Mouse (Mus musculus) layer of hippocampus, adult 9-11 months (tissue): ENCODE measurements at regions not wholly inside any gene's neighbourhood (a gene's known extent, or its start where the extent isn't known, plus 50 kb on each side); places are given as distances from the start of the nearest gene placed in this dataset.
A peak's percentile ranks its signal among the peaks of the same experiment; 100 is the strongest.

Experiments used
- DNase-seq: peaks from one replicate; pipeline ENCODE4 v3.0.0; 2022

- no peak for DNase-seq
These were observed 50.6 kb upstream of the Prr23a1 start for GRCm38 (mm10) chr9:98791709-98792108.

- DNase-seq = no peak
These were observed 68.6 kb upstream of the Prr23a1 start for GRCm38 (mm10) chr9:98773651-98774185.

DNA sequence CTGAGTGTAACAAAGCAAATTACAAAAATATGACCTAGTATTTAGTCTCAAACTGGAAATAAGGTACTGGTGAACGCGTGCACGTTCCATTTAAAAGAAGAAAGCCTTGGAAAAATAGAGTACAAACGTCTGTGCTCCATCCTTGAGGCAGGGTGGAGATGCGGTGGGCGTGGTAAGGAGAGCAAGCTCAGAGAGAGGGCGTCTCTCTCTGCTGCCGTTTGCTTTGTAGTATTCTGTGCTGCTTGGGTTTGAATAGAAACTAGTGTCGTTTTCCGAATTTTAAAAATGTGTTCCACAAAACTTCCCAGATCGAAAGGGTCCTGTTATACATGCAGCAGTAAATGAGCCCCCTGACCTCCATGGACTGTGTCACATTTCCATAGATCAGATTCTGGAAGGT, 69.1 kb upstream of the Prr23a1 start:
- DNase-seq = no peak

DNA sequence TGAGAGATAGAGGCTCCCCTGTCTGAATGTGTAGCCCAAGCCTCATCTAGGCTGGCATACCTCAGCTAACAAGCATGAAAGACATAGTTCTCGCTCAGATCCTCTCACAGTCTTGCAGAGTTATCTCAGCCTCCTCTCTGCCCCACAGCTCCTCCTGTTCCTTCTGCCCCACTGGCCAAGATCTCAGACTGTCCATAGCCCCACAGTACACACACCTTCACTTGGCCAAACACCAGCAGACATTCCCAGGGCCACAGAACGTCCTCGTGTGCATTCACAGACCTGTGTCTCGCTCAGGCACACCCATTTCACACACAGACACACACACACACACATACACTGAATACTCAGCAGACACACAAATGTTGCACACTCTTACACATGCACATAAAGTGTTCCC, 87.5 kb upstream of the Prr23a1 start:
- DNase-seq = no peak

GRCm38 (mm10) chr9:98753356-98753953, 88.8 kb upstream of the Prr23a1 start:
- DNase-seq = no peak

GRCm38 (mm10) chr9:98743785-98744184, 98.5 kb upstream of the Prr23a1 start:
- no peak for DNase-seq

DNA sequence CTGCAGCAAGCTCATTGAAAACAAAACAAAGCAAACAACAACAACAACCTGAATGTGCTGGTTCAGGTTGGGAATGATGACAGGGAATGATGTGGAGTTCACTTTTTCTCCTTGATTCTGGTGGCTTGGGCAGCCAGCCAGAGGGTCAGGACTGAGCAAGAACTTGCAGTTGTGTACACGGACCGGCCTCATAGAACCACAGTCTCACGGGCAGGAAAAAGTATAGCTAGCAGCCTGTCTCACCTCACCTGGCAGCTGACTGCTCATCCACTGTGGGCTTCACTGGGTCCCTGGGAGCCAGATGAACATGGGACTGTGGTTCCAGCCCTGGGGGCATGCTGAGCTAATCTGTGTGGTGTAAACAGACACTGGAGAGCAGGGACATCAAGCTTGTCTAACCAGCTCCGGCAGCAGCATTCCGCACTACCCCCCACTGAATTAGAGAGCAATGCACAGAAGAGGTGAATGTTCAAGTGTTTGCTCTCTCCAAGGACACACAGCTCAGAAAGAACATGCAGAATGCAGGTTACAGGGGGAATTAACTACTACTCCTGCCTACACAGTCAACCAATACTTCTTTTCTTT, 114.9 kb upstream of the Prr23a1 start:
- DNase-seq = no peak

- no peak for DNase-seq
These were observed 115.7 kb upstream of the Prr23a1 start for GRCm38 (mm10) chr9:98726638-98727037.

DNA sequence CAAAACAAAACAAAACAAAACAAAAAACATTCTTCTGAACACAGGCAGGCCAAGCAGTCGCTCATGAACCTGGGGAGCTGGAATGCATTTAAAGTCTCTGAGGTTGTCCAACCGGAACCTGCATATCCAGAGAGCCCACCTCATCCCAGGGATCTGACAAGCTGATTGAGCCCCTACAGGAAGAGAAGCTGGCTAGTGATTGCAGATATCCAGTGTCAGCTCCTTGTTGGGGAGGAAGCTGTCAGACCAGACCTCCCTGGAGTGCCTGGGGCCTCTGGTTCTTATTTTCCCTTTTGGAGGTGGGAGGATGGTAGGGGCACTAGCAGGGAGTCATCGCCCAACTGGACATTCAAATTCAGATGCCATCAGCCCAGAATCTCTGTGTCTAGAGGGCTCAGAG, 119.4 kb upstream of the Prr23a1 start:
- no peak for DNase-seq

DNA sequence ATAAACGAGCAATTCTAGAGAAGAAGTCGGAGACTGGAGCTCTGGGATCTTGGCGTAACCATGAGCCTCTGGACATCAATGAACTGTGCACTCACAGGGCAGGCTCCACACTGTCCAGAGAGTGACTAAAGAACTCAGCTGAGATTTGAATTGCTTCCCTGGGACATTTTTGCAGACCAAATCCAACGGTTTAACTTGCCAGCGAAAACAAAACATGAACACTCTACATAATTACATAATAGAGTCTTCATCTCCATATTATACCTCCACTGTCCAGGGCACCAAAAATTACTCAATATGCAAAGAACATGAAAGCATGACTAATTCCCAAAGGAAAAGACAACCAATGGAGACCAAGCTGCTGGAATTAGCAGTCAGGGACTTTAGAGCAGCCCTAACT, 119.9 kb upstream of the Mrps22 start:
- DNase-seq = no peak

DNA sequence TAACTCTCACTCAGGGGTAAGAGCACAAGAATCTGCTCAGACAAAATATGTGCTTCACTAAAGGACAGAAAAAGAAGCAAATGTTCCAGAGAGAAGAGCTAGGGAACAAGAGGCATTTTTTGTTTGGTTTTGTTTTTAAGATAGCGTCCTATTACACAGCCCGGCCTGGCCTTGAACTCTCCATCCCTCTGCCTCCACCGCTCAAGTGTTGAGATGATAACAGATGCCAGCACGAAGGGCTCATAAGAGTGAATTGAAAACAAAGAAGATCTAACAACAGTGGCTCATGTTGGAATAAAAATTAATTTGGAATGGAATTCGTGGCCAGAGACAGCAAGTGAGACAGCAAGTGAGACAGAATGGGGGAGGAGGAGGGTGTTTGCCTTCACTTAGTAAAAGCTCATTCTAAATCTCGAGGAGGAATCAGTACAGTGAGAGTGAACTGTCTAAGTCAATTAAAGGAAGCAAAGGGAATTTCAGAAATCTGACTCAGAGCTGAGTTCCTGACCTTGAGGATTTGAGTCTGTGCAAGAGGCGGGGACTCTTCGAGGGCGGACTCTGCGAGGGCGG, 116.3 kb upstream of the Mrps22 start:
- no peak for DNase-seq

GRCm38 (mm10) chr9:98714661-98715060, 113.2 kb upstream of the Mrps22 start:
- DNase-seq = no peak

DNA sequence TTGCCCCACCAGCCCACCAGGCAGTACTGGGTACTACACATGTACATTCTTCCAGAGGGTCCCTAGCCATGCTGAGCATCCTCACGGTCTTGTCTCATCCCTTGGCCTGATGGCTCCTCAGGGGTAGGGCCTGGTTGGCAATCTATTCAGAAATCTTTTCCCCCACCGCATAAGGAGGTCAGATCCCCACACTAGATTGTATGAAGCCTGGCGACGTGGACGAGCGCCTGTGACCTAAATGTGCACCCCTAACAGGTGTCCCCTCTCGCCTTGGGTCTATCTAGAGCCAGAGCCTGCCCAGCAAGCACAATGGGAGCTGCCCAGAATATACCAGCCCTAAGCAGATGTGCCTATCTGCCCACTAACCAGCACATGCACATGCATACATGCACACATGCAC, 111.4 kb upstream of the Mrps22 start:
- no peak for DNase-seq

DNA sequence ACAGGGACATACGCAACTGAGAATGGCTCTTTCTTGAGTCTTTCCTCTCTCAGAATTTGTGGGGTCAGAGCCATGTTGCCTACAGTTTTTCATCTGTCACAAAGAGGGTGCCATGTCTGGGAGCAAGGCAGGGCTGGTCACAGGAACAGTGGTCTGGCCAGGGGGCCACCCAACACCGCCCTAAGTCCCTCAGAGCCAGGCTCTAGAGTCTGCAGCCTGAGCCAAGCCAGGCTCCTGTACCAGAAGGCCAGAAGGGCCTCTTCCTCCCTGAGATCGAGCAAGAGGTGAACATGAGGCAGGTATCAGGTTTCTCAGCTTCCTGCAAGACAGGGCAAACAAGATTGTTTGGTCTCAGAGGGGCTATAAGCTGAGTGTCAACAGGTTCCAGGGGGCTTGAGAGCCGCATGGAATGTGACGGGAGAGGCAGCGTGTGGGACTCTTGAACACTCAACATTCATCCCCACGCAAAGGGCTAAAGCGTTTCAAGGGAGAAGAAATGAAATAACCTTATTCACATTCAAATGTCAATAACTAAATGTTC, 110.6 kb upstream of the Mrps22 start:
- no peak for DNase-seq

DNA sequence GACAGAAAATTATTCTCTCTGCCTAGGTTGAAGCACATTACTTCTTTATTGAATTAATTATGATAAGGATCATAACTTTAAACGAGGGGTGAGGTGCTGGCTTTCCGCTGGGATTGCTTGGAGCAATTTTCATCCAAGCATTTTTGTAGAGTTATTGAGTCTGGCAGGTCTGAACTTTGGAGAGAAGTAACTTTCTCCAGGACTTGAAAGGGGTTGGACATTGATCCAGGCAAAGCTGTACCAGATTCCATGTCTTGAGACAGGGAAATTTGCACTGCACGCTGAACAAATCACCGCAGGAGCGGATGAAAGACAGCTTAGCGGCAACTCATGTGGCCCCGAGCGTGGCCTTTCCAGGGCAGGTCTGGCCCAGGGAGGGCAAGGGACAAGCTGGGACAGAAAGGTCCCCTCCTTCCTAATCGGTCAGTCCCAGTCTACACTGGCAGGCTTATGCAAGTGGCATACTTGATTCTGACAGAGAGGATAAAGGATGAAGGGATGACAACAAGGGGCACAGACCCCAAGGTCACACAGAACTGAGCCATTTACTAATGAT, 108.8 kb upstream of the Mrps22 start:
- DNase-seq = no peak

DNA sequence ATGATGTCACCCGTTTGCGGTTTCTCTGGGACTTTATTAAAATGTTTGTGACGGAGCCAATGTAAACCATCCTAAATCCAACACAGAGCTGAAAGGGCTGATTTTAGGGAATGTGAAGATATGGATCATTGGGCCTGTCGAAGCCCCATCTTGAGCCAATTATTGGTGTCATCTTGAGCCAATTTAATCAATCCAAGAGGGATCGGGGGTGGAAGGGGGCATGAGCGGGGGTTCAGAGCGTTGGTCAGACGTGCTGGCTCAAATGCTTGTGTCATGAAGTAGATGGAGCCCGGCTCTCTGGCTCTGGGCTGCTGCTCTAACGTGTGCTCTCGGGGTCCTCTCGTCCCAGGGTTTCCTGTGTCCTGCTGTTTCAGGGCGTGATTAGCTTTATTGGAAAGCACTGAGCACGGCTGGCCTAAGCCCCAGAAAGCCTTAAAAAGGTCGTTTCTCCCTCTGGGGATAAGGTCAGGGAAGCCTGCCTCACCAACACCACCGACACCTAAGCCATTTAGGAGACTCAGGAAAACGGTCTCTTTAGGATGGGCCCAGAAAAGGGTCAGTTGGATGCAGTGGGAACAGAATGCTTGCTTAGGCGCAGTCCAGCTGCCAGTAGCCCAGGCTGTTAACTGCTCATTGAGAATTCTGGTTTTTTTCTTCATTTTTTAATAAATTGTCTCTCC, 106.7 kb upstream of the Mrps22 start:
- DNase-seq = no peak

DNA sequence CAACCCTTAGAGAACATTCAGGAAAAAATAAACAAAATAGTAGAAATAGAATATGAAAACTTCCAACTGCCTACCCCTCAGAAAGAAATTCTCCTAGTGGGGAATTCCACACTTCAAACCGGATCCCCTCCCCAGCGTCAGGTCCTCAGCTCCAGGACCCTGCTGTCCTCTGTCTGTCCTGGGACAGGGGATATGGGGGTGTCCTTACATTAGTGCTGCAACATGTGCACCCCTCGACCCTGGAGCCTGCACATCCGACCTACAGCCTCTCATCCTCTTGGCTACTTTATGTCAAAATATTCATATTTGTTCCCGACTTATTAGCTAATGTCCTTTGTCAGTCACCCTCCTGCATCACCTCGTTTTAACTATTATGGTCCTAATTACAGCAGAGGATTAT, 106.0 kb upstream of the Mrps22 start:
- DNase-seq = no peak

DNA sequence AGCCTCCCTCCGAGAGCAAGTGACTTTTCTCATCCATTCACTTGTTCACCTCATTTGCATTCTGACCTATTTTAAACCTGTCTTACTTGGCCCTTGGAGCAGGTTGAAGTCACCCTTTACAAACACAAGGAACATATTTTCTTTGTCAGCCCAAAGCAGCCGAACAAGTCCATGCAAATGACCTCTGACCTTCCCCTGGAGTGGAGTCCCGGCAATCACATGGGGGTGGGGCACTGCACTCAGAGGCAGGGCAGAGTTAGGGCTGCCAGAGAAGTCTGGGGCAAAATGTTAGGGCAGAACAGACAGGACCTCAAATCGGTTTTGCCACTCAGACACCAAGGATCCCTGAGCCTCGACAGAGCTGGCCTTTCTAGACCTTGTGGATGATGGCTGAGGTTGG, 102.7 kb upstream of the Mrps22 start:
- DNase-seq = no peak

- DNase-seq = no peak
These were observed 101.9 kb upstream of the Mrps22 start for GRCm38 (mm10) chr9:98703331-98703730.

GRCm38 (mm10) chr9:98700571-98700970, 99.1 kb upstream of the Mrps22 start:
- no peak for DNase-seq

DNA sequence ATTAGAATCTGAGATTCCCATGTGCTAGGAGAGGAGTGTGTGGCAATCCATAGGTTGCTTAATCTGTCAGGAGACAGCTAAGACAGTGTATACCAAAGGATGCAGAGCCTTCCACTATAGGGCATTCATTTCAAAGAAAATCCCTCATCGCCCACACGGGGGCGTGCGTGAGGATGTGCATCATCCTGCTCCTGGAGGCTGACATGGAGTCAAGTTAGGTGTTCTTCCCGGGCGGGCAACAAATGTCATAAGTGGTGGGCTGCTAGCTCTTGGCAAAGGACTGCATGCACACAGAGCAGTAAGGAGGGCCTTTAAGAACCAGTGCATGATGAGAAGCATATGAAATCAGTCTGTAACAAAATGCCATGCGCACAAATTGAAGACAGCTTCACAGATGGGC, 95.7 kb upstream of the Mrps22 start:
- no peak for DNase-seq

GRCm38 (mm10) chr9:98695035-98695434, 93.6 kb upstream of the Mrps22 start:
- DNase-seq = no peak

DNA sequence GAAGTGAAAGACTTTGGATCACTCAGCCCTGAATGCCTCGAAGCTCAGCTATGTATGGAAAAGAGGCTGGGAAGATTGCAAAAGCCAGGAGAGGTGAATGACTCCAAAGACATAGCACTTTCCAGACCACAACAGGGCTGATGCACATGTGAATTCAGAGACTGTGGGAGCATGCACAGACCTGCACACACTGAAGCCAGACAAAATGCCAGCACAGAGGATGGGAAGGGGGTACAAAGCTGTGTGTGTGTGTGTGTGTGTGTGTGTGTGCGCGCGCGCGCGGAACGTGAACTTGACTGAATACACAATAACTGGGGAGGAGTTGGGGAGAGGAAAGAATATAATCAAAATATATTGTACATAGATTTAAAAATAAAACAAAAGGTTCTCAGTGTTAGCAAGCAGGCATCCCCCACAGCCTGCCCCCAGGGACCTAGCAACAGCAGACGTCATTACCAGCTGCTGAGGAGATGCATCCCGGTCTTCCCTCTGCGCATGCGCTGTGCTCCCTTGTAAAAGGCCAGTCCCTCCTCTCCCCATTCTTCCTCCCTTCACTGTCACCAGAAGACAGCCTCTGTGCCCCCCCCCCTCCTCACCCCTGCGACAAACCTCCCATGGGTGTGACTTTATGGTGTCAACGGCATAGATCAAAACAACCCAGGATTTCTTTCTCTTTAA, 89.5 kb upstream of the Mrps22 start:
- DNase-seq = peak; percentile 42
